Mouse (Mus musculus) limb, embryonic 13.5 days (tissue): ENCODE measurements around the gene Zfp692. TPM values are rescaled to one million over a fixed set of nuclear protein-coding genes. Genes with fewer than 3 reads are reported as not detected.

Experiments
- ATAC-seq: fragments of 200-750 bp; cut with Nextera tagmentation; 2 replicates; pipeline ENCODE4 v1.8.0; 2017; ENCODE audit warnings: low read depth, moderate number of reproducible peaks, moderate TSS enrichment; ENCODE audit not compliant: low FRiP score
- H3K27ac ChIP-seq: fragments of 300-500 bp; sonication (generic); 2 replicates; pipeline ENCODE4 v1.5.1; 2015; ENCODE audit warnings: inconsistent platforms, mild to moderate bottlenecking, moderate library complexity
- H3K27me3 ChIP-seq: fragments of 300-500 bp; sonication (generic); 2 replicates; pipeline ENCODE4 v1.6.1; 2015; ENCODE audit warnings: mild to moderate bottlenecking, inconsistent platforms
- H3K36me3 ChIP-seq: fragments of 300-500 bp; sonication (generic); 2 replicates; pipeline ENCODE4 v1.6.1; 2015; ENCODE audit warnings: inconsistent platforms, mild to moderate bottlenecking, moderate library complexity
- H3K4me1 ChIP-seq: fragments of 300-500 bp; sonication (generic); 2 replicates; pipeline ENCODE4 v1.6.1; 2015; ENCODE audit warnings: inconsistent platforms
- H3K4me2 ChIP-seq: fragments of 300-500 bp; sonication (generic); replicated peaks from 2 replicates; pipeline ENCODE4 v1.6.1; 2015; ENCODE audit warnings: inconsistent platforms, mild to moderate bottlenecking, moderate library complexity
- H3K4me3 ChIP-seq: fragments of 300-500 bp; sonication (generic); 2 replicates; pipeline ENCODE4 v1.5.1; 2015; ENCODE audit warnings: moderate library complexity, mild to moderate bottlenecking, inconsistent platforms
- H3K9ac ChIP-seq: fragments of 300-500 bp; sonication (generic); 2 replicates; pipeline ENCODE4 v1.6.1; 2015; ENCODE audit warnings: mild to moderate bottlenecking, inconsistent platforms
- H3K9me3 ChIP-seq: fragments of 300-500 bp; sonication (generic); 2 replicates; pipeline ENCODE4 v1.6.1; 2016; ENCODE audit warnings: inconsistent platforms
- WGBS: fragments of 180-500 bp; shearing (Covaris S2); methylation state at CpG from one replicate; pipeline ENCODE4 v1.1.7; 2015; 5-methylcytosine and 5-hydroxymethylcytosine counted together
- polyA plus RNA-seq: library from polyadenylated mRNA; unstranded; fragments of >200 nt; fragmentation: Nextera tagmentation; extraction: Ambion mirVana; gene quantifications from 2 replicates; pipeline ENCODE4 v1.2.1, GENCODE M21; 2015

Zfp692 gene
- polyA plus RNA-seq: 26.7 and 26.8 TPM in 2 replicates

DNA sequence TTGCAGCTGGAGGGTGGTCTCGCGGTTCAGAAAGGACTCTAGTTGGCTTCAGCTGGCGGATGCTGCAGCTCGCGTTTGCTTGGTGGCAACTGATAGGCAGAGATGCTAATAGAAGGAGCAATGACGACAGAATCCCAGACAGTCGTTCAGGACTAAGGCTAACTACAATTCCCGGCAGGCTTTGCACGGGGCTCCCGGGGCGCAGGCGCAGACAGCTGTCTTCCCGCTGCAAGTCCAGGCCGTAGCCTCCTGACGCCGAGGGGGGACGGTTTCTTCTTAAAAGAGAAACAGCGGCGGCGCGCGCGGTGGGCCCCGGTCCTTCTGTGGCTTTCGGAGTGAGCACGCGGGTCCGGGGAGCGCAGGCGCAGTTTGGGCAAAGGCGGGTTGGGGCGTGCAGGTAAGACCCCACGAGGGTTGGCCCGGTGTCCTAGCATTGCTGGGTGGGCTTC, at the start of gene Zfp692:
TSS of gene Zfp692 (plus strand) at position 210 of the 449 bp plus-strand sequence.
- Histone ChIP-seq H3K9me3 (no peaks in the 10 kb centered on the region), H3K27me3 (no peaks in the 10 kb centered on the region), H3K27ac (peak within 1 kb of the TSS; percentile 79; the same call in 1 of the 2 replicates), H3K36me3 (peaks cover 19% of the 10 kb centered on the region), H3K4me1 (peaks cover 20% of the 10 kb centered on the region), H3K9ac (peak within 1 kb of the TSS; percentile 76), H3K4me2 (peak within 1 kb of the TSS; percentile 90), H3K4me3 (peak within 1 kb of the TSS; percentile 56)
- peak; percentile 68 for ATAC-seq
- under 1% methylated on average over 34 of the region's 34 CpGs for WGBS

DNA sequence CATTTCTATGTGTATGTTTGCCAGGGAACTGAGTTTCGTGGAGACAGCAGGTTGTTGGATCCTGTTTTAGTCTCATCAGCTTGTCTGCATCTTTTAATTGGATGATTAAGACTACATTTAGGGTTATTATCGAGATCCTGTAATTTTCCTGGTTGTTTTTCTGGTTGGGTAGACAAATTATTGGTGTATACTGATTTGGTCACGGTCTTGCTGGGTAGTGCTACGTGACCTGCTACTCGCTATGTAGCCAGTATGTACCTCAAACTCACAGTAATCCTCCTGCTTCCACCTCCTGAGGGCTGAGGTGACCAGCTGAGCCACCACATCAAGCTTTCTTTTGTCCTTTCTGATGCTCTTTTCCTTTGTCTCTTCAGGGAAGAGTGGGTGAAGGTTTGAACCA, 49.1 kb upstream of the Zfp692 start:
- 81% methylated on average over 5 of the region's 5 CpGs for WGBS

DNA sequence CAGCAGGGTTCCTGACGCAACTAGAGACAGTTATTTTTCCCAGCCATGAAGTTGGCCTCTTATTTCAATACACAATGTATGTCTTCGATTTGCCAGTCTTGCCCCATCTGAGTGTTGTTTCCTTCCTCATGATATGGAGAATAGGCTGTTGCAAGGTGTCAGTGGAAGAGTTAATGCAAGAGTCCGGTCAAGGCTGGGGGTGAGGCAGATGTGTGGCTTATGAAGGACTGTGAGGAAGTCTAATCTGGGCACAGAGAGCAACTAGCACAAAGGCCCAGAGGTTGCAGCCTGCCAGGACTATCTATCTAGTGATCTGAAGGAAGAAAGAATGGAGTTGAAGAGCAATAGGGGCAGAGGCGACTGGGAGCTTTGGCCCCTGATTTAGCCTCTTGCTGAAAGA, 46.7 kb upstream of the Zfp692 start:
- Histone ChIP-seq H3K27ac (no peak overlapping the region), H3K9ac (no peak overlapping the region), H3K36me3 (no peaks in the 10 kb centered on the region), H3K9me3 (no peaks in the 10 kb centered on the region), H3K4me3 (no peak overlapping the region), H3K27me3 (no peaks in the 10 kb centered on the region), H3K4me2 (no peak overlapping the region), H3K4me1 (no peaks in the 10 kb centered on the region)
- 89% methylated on average over 4 of the region's 4 CpGs for WGBS
- no peak for ATAC-seq

More for the DNA sequence above, 49.1 kb upstream of the Zfp692 start:
- no peaks in the 10 kb centered on the region for H3K4me1 ChIP-seq
- no peak overlapping the region for H3K27ac ChIP-seq
- H3K36me3 ChIP-seq: no peaks in the 10 kb centered on the region
- H3K4me2 ChIP-seq: no peak overlapping the region
- no peak overlapping the region for H3K4me3 ChIP-seq
- H3K27me3 ChIP-seq: no peaks in the 10 kb centered on the region
- H3K9me3 ChIP-seq: no peaks in the 10 kb centered on the region
- ATAC-seq: no peak
- H3K9ac ChIP-seq: no peak overlapping the region

DNA sequence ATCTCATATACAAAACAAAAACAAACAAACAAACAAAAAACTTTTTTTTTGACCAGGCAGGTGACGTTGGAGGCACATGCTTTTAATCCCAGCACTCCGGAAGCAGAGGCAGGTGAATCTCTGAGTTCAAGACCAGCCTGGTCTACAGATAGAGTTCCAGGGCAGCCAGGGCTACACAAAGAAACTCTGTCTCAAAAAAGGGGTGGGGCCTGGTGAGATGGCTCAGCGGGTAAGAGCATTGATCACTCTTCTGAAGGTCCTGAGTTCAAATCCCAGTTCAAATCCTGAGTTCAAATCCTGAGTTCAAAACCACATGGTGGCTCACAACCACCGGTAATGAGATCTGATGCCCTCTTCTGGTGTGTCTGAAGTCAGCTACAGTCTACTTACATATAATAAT, 45.0 kb upstream of the Zfp692 start:
- H3K4me3 ChIP-seq: no peak overlapping the region
- H3K27ac ChIP-seq: no peak overlapping the region
- H3K4me1 ChIP-seq: no peaks in the 10 kb centered on the region
- ATAC-seq: no peak
- no peaks in the 10 kb centered on the region for H3K27me3 ChIP-seq
- no peak overlapping the region for H3K4me2 ChIP-seq
- WGBS: 89% methylated on average over 4 of the region's 4 CpGs
- H3K36me3 ChIP-seq: no peaks in the 10 kb centered on the region
- no peaks in the 10 kb centered on the region for H3K9me3 ChIP-seq
- H3K9ac ChIP-seq: no peak overlapping the region

DNA sequence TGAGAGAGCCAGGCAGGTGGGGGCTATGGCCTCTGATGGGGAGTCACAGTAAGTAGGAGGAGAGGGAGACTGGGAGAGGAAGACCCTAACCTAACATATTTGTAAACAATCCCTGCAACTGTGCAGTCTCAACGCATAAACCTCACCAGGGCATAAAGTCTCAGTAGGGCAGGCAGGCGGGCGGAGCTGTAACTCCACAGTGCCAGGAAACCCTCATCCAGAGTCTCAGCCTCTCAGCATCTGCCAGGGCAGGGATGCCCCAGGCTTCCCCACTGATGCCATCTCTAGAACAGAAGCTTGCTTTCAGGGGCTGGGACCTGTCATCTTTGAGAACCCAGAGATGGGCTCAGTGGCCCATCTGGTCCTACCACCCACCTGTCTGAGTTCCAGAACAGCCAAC, 44.5 kb upstream of the Zfp692 start:
- Histone ChIP-seq H3K4me2 (no peak overlapping the region), H3K27me3 (no peaks in the 10 kb centered on the region), H3K4me1 (no peaks in the 10 kb centered on the region), H3K9me3 (no peaks in the 10 kb centered on the region), H3K36me3 (no peaks in the 10 kb centered on the region), H3K9ac (no peak overlapping the region), H3K4me3 (no peak overlapping the region), H3K27ac (no peak overlapping the region)
- 89% methylated on average over 3 of the region's 3 CpGs for WGBS
- no peak for ATAC-seq

DNA sequence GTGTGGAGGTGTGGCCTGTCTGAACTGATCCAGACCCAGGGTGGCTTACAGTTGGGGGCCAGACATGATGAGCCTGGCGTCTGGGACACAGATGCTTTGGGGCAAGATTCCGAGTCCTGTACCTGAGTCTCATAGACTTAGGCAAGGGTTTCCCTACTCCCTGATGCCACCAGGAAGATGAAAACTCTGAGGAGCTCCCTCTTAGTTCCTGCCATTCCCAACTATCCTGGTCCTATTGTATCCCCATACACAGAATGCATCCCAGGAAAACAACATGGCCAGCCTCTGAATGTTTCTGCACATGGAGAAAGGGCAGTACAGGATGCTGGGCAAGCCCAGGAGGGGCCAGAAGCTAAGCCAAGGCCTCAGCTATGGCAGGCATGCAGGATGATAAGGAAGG, 43.4 kb upstream of the Zfp692 start:
- Histone ChIP-seq H3K9me3 (no peaks in the 10 kb centered on the region), H3K36me3 (no peaks in the 10 kb centered on the region), H3K4me3 (no peak overlapping the region), H3K27me3 (no peaks in the 10 kb centered on the region), H3K4me1 (no peaks in the 10 kb centered on the region), H3K27ac (no peak overlapping the region), H3K9ac (no peak overlapping the region), H3K4me2 (no peak overlapping the region)
- ATAC-seq: no peak
- 69% methylated on average over 2 of the region's 2 CpGs for WGBS

DNA sequence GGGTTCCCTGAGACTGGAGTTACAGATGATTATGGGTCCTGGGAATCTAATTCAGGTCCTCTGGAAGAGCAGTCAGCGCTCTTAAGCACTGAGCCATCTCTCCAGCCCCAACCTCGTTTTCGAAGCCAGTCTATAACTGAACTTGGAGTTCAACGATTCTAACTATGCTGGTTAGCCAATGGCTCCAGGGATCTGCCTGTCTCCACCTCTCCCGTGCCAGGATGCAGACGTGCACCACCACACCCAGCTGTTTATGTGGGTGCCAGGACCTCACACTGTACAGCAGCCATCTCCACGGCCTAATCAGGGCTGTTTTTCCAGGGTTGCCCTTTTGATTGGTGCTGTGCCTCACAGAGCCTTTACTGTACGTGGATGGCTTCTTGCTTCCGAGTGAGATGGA, 42.3 kb upstream of the Zfp692 start:
- Histone ChIP-seq H3K4me3 (no peak overlapping the region), H3K9me3 (no peaks in the 10 kb centered on the region), H3K4me2 (no peak overlapping the region), H3K9ac (no peak overlapping the region), H3K4me1 (no peaks in the 10 kb centered on the region), H3K27me3 (no peaks in the 10 kb centered on the region), H3K36me3 (no peaks in the 10 kb centered on the region), H3K27ac (no peak overlapping the region)
- WGBS: 81% methylated on average over 9 of the region's 9 CpGs
- no peak for ATAC-seq

DNA sequence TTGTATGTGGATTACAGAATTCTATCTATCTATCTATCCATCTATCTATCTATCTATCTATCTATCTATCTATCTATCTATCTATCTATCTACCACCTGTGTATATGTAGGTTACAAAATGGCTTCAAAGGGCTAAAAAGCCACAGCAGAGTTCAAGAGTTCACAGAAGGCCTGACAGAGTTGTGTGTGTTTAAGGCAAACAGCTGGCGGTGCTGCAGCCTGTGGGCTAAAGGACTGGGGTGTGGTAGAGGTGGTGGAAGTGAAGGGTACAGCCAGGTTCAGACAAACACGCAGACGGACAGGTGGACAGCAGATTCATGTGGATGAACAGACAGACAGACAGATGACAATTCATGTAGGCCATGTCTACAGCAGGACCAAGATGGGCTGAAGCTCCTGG, 38.6 kb upstream of the Zfp692 start:
- no peak overlapping the region for H3K27ac ChIP-seq
- H3K9ac ChIP-seq: no peak overlapping the region
- no peak overlapping the region for H3K4me2 ChIP-seq
- H3K4me1 ChIP-seq: no peaks in the 10 kb centered on the region
- no peak overlapping the region for H3K4me3 ChIP-seq
- H3K36me3 ChIP-seq: no peaks in the 10 kb centered on the region
- H3K27me3 ChIP-seq: no peaks in the 10 kb centered on the region
- WGBS: 83% methylated on average over 3 of the region's 3 CpGs
- no peak for ATAC-seq
- H3K9me3 ChIP-seq: no peaks in the 10 kb centered on the region

DNA sequence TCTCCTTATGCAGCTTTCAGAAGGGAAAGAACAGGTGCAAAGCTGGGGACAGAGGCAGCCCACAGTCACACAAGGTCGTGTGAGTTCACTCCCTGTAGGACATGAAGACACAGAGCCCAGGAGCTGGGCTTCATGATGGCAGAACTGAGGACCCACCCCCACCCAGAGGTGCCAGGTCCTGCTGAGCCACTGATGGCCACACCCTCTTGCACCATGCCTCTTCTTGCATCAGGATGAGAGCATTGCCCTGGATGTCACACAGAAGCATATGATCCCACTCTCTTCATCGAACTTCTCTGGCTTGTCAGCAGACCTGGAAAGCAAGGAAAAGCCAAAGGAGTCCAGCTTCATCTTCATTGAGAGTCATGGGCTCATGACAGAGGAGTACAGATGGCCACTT, 32.3 kb upstream of the Zfp692 start, which contains the start of gene 4930438A08Rik:
TSS of gene 4930438A08Rik (plus strand) at position 228 of the 400 bp plus-strand sequence.
- H3K9me3 ChIP-seq: no peaks in the 10 kb centered on the region
- H3K27me3 ChIP-seq: 0 out of 2 replicates have a peak, but pooled peaks cover 4% of the 10 kb centered on the region
- H3K36me3 ChIP-seq: no peaks in the 10 kb centered on the region
- H3K4me2 ChIP-seq: no peak within 1 kb of the TSS
- no peaks in the 10 kb centered on the region for H3K4me1 ChIP-seq
- H3K9ac ChIP-seq: no peak within 1 kb of the TSS
- ATAC-seq: no peak
- WGBS: 52% methylated on average over 2 of the region's 2 CpGs
- no peak within 1 kb of the TSS for H3K27ac ChIP-seq
- no peak within 1 kb of the TSS for H3K4me3 ChIP-seq

DNA sequence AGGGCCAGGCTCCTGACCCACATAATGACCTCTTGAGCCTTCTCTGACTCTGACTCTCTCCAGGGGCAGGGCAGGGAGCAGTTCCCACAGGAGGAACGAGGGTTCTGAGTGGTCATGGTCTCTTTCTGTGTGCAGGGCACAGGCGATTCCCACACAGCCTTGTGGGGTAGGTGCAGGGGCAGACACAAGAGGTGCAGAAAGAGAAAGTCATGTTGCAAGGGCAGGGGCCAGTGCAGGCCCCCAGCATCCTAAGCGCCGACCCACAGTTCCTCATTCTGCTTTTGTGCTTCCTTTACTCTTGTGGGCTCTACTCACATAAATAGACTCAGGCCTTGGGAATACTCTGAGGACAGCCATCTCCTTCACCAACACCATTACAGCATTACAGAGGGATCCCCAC, 31.1 kb upstream of the Zfp692 start:
- no peaks in the 10 kb centered on the region for H3K9me3 ChIP-seq
- H3K9ac ChIP-seq: no peak overlapping the region
- 74% methylated on average over 4 of the region's 4 CpGs for WGBS
- ATAC-seq: no peak
- no peak overlapping the region for H3K4me2 ChIP-seq
- no peak overlapping the region for H3K4me3 ChIP-seq
- H3K4me1 ChIP-seq: no peaks in the 10 kb centered on the region
- H3K27ac ChIP-seq: no peak overlapping the region
- 0 out of 2 replicates have a peak, but pooled peaks cover 4% of the 10 kb centered on the region for H3K27me3 ChIP-seq
- no peaks in the 10 kb centered on the region for H3K36me3 ChIP-seq

DNA sequence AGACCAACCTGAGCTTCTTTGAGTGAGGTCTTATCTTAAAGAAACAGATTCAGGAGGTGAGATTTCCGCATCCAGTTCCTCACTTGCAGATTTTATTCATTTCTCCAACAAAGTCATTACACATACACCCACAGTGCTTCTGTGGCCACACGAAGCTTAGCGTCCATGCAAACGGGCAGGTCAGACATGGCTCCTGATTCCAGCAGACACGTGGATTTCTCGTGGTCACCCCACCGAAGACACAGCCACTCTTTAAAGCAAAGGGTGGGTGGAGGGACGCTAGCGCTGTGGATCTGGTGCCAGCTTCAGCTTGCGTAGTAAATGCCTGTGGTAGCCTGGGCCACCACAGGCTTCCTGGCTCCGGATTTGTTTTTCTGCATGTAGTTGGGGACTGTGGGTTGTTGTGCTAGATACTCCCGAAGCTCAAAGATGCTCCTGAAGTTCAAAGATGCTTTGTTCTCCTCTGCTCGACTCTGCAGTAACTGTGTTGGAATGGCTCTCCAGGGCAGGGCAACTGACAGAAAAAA, 24.8 kb upstream of the Zfp692 start:
- Histone ChIP-seq H3K27ac (no peak overlapping the region), H3K4me3 (no peak overlapping the region), H3K27me3 (peaks cover 7% of the 10 kb centered on the region; the same call in 1 of the 2 replicates), H3K36me3 (no peaks in the 10 kb centered on the region), H3K9me3 (no peaks in the 10 kb centered on the region), H3K4me2 (no peak overlapping the region), H3K4me1 (no peaks in the 10 kb centered on the region), H3K9ac (no peak overlapping the region)
- no peak for ATAC-seq
- WGBS: 85% methylated on average over 13 of the region's 13 CpGs

DNA sequence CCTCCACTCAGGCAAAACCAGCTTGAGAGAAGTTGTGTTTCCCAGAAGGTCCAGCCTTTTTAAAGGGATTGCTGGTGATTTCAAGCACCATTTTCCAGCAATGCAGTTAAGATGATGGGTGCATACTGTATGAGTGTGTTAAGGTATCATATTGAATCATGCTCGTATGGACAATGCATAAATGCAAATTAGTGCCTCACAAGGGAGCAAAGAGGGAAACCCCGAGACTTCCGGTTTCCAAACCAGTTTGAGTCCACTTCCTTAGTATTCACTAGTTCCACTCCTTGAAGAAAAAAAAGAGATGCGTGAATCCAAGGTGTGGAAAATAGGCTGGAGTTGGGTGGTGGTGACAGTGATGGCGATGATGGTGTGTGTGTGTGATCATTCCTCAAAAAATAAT, 24.4 kb upstream of the Zfp692 start:
- ATAC-seq: no peak
- Histone ChIP-seq H3K4me3 (no peak overlapping the region), H3K9ac (no peak overlapping the region), H3K36me3 (no peaks in the 10 kb centered on the region), H3K27ac (no peak overlapping the region), H3K27me3 (peaks cover 7% of the 10 kb centered on the region; the same call in 1 of the 2 replicates), H3K4me2 (no peak overlapping the region), H3K9me3 (no peaks in the 10 kb centered on the region), H3K4me1 (no peaks in the 10 kb centered on the region)
- WGBS: 84% methylated on average over 5 of the region's 5 CpGs
